Mouse (Mus musculus): Measurements from ENCODE around the gene Fras1. TPM values are rescaled to one million over a fixed set of nuclear protein-coding genes. Genes with fewer than 3 reads are reported as not detected.

Gene Fras1
- polyA plus RNA-seq, 1 experiment from 2014 or later = 12.1 TPM

DNA sequence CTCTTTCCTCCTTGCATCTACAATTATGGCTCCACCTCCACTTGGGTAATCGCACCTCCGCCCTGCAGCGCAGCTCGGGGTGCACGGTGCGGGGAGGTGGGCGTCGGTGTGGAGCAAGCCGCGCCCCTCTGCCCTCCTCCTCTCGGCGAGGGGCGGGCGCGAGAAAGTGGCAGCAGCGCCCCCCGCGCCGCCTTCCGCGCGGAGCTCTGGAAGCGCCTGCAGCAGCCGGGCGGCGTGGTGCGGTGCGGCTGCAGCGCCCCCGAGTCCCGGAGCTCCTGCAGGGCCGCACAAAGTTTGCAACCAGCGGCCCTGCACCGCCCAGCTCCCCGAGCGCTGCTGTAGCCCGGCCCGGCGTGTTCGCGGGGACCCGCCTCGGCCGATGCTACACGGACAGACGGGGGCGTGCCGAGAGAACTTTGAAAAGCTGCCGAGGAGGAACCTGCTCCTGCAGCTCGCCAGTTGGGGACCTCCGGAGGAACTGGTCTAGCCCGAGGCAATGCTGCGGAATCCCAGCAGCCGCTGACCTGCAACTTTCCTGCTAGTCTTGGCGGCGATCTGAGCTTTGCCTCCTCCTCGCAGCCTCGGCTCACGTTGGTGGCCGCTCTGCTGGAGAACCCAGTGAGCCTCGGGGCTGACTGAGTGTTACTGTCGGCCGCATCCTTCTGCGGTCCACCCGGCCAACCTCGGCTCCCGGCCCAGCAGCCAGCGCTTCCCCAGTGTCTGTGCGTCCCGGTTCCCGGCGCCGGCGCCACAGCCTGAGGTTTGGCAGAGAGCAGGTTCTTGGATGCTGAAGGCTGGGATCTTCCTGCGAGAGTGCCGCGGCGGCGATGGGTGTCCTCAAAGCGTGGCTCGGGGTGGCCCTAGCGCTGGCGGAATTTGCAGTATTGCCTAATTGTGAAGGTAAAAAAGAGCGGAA is 489 bp downstream of the Fras1 start:
- peak; percentile 82 for ATAC-seq (replicated peaks; ENCODE audit: insufficient number of reproducible peaks, insufficient read depth, low FRiP score, low read depth)
- peaks cover 26% of the 10 kb centered on the region for H3K4me1 ChIP-seq (replicated peaks)
- WGBS = under 1% methylated on average over 76 of the region's 84 CpGs
- peak overlapping the region; percentile 85 for H3K4me2 ChIP-seq
- no peaks in the 10 kb centered on the region for H3K9me3 ChIP-seq (replicated peaks)
- H3K4me3 ChIP-seq = peak overlapping the region; percentile 69
- peak overlapping the region; percentile 64 for H3K9ac ChIP-seq
- H3K27me3 ChIP-seq = no peaks in the 10 kb centered on the region
- H3K36me3 ChIP-seq = no peaks in the 10 kb centered on the region
- H3K27ac ChIP-seq = peak overlapping the region; percentile 80

DNA sequence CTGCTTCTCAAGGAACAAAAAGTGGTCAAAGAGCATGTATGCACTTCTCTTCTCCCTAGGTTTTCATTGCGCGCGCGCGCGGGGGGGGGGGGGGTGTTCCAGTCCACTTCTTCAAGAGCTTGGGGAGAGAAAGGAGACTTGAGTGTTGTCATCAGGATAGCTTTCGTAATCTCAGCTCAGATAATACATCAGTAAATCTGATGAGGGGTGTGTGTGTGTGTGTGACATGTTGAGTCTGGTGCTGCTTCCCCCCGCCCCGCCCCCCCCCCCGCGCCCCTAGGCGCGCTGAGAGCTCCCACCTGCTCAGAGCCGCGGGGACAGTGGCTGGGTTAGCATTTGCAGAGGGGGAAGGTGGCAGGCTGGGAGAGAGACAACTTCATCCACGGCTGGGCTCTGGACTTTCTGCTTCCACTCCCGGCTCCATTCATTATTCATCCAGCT is 1.7 kb downstream of the Fras1 start:
- 1% methylated on average over 14 of the region's 17 CpGs for WGBS
- Histone ChIP-seq H3K27ac (no peak overlapping the region), H3K4me3 (peak overlapping the region; percentile 69)

DNA sequence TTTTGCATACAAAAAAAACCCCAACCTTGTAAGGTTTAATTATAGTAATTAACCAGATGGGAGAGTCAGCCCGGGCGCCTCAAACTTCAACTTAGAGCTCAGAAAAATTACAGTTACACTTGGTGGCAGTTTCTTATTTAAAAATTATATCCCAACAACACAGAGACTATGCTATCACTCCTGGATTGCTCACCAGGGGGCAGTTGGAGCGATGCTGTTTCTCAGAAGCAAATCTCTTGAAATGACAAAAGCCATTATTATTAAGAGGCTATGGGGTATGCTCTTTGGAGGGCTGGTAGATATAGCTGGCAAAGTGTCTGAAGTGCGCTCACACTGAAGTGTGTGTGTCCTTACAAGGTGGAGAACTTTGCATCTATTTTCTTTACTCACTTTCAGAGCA is 2.5 kb downstream of the Fras1 start:
- WGBS = 49% methylated on average over 4 of the region's 4 CpGs
- ATAC-seq (replicated peaks; ENCODE audit: insufficient number of reproducible peaks, insufficient read depth, low FRiP score, low read depth) = no peak
- H3K9me3 ChIP-seq (replicated peaks) = no peaks in the 10 kb centered on the region
- no peaks in the 10 kb centered on the region for H3K36me3 ChIP-seq
- H3K27me3 ChIP-seq = no peaks in the 10 kb centered on the region
- no peak overlapping the region for H3K9ac ChIP-seq
- H3K27ac ChIP-seq = no peak overlapping the region
- H3K4me2 ChIP-seq = peak overlapping the region; percentile 85
- peaks cover 26% of the 10 kb centered on the region for H3K4me1 ChIP-seq (replicated peaks)
- H3K4me3 ChIP-seq = peak overlapping the region; percentile 69

More for the DNA sequence above, 1.7 kb downstream of the Fras1 start:
- Histone ChIP-seq H3K27me3 (no peaks in the 10 kb centered on the region), H3K36me3 (no peaks in the 10 kb centered on the region), H3K4me2 (peak overlapping the region; percentile 85), H3K4me1 (replicated peaks) (peaks cover 26% of the 10 kb centered on the region), H3K9ac (peak overlapping the region; percentile 64), H3K9me3 (replicated peaks) (no peaks in the 10 kb centered on the region)
- no peak for ATAC-seq (replicated peaks; ENCODE audit: insufficient number of reproducible peaks, insufficient read depth, low FRiP score, low read depth)

DNA sequence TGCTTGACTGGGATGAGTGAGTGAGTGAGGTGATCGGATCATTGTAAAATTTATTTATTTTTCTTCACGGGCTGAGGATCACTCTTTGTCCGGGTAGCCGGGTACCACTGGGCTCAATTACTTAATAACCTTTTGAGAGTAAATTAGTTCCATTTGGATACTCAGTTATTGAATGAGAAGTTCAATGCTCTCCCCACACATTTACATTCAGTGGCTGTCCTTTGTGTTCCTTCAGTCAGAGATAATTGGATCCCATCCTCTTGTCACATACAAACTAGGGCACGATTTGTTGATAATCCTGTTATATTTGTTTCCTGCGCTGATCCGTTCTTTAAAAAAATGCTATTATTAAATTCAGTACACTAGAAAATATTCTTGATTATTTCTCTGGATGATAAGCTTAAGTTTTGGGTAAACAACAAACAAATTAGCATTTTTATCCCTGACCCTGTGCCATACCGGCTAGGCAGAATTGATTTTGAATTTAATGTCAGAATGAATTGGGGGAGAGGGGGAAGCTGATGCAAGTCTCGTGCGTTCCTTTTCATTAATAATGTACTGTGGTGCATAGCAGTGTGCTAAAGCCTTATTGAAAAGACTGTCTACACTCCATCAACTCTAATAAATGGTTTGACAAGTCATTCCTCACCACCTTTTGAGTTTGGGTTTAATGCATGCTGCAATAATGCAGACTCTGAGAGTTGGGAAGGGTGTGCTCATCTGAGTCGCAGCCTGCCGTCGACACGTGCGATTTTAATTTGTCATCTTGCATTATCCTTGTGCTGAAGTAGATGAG is 12.6 kb downstream of the Fras1 start:
- no peak overlapping the region for H3K4me3 ChIP-seq
- H3K9ac ChIP-seq = no peak overlapping the region
- ATAC-seq (replicated peaks; ENCODE audit: insufficient number of reproducible peaks, insufficient read depth, low FRiP score, low read depth) = no peak
- no peaks in the 10 kb centered on the region for H3K9me3 ChIP-seq (replicated peaks)
- no peaks in the 10 kb centered on the region for H3K27me3 ChIP-seq
- no peaks in the 10 kb centered on the region for H3K36me3 ChIP-seq
- H3K27ac ChIP-seq = no peak overlapping the region
- no peak overlapping the region for H3K4me2 ChIP-seq
- no peaks in the 10 kb centered on the region for H3K4me1 ChIP-seq (replicated peaks)
- 89% methylated on average over 15 of the region's 15 CpGs for WGBS

DNA sequence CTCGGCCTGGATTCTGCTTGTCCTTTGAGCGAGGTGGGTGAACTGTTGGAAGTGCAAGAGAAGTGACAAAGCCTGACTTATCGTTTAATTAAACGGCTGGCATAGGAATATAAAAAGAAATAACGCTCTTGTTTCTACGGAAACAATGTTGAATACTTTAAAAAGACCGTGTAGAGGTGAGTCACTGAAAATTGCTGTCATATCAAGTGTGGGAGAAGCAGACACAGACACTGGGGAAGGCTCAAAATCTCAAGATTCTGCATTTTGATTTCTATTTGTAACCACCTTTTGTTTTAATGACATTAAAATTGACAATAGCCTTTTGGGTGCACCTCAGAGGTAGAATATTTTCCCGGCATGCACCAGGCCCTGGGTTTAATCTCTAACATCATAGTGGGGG is 14.6 kb downstream of the Fras1 start:
- H3K4me3 ChIP-seq = no peak overlapping the region
- no peak for ATAC-seq (replicated peaks; ENCODE audit: insufficient number of reproducible peaks, insufficient read depth, low FRiP score, low read depth)
- H3K4me1 ChIP-seq (replicated peaks) = no peaks in the 10 kb centered on the region
- no peak overlapping the region for H3K9ac ChIP-seq
- no peaks in the 10 kb centered on the region for H3K9me3 ChIP-seq (replicated peaks)
- no peaks in the 10 kb centered on the region for H3K36me3 ChIP-seq
- 91% methylated on average over 8 of the region's 8 CpGs for WGBS
- H3K27ac ChIP-seq = no peak overlapping the region
- no peak overlapping the region for H3K4me2 ChIP-seq
- H3K27me3 ChIP-seq = no peaks in the 10 kb centered on the region

DNA sequence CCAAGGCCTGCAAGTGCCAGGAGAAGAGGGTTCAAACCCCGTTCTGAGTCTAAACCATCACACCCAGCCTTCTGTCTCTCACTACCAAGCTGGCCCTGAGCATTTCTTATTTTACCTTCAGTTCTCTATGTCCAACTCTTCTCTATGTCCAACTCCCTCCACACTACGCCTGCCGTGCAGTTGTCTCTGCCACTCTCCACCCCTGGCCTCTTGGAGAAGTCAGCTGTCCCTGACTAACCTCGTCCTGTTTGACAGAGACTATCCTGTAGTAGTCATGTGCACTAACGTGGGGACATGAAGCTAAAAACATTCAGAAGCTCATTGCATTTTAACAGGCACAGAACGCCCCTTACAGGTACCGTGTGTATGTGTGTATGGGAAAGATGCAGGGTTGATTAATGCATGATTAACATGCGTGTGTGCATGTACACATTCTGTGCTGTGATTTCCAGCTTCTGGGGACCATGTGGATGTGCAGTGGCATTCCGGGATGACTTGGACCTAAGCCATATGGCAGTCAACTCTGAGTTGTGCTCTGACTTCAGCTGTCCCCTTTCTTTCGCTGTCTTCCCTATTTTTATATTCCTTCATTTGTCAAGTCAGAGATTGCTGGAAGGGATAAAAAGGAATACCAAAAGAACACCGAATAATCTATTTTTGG is 16.3 kb downstream of the Fras1 start:
- no peak overlapping the region for H3K4me2 ChIP-seq
- H3K4me3 ChIP-seq = no peak overlapping the region
- WGBS = 77% methylated on average over 11 of the region's 11 CpGs

DNA sequence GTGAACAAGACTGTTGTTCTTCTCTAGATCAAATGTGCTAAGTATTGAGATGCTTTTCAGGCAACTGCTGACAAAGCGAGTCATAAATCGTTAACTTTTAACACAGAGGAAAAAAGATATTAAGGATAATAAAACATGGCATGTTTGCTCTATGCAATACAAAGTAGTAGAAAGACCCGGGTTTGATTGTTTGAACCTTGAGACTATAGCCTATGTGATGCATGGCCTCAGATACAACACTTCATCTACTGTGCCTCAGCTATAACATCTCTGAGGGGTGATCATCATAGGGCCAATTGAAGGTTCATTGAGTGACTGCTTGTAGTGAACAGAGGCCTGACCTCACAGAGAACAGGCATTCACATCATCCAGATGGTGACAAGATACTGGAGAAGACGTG is 17.3 kb downstream of the Fras1 start:
- WGBS = 89% methylated on average over 4 of the region's 4 CpGs
- Histone ChIP-seq H3K9ac (no peak overlapping the region), H3K9me3 (replicated peaks) (no peaks in the 10 kb centered on the region), H3K27me3 (no peaks in the 10 kb centered on the region), H3K36me3 (no peaks in the 10 kb centered on the region), H3K4me1 (replicated peaks) (no peaks in the 10 kb centered on the region; the same call in 1 of the 2 replicates), H3K27ac (no peak overlapping the region), H3K4me3 (no peak overlapping the region), H3K4me2 (no peak overlapping the region)
- ATAC-seq (replicated peaks; ENCODE audit: insufficient number of reproducible peaks, insufficient read depth, low FRiP score, low read depth) = no peak

More for the DNA sequence above, 16.3 kb downstream of the Fras1 start:
- Histone ChIP-seq H3K27ac (no peak overlapping the region), H3K9ac (no peak overlapping the region), H3K36me3 (no peaks in the 10 kb centered on the region), H3K4me1 (replicated peaks) (no peaks in the 10 kb centered on the region), H3K27me3 (no peaks in the 10 kb centered on the region), H3K9me3 (replicated peaks) (no peaks in the 10 kb centered on the region)
- no peak for ATAC-seq (replicated peaks; ENCODE audit: insufficient number of reproducible peaks, insufficient read depth, low FRiP score, low read depth)

DNA sequence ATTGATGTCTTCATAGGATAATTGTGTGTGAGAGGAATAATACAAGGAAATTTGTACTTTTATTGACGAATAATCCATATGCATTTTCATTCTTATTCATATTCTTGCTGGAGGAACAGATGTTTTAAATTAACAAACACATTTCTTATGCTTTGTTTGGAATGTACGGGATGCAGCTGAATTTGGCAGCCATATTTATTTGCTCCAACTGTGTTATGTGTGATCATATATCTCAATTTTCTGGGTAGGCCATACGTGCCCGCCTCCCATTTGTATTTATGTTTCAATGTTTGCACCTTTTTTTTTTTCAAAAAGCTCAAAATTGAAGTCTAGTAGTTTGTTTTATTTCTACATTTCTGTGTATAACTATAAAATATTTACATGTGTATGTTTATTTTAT is 21.2 kb downstream of the Fras1 start:
- Histone ChIP-seq H3K4me2 (no peak overlapping the region), H3K4me1 (replicated peaks) (peaks cover 4% of the 10 kb centered on the region), H3K9ac (no peak overlapping the region), H3K27me3 (no peaks in the 10 kb centered on the region), H3K36me3 (no peaks in the 10 kb centered on the region), H3K4me3 (no peak overlapping the region), H3K27ac (no peak overlapping the region), H3K9me3 (replicated peaks) (no peaks in the 10 kb centered on the region)
- 83% methylated on average over 4 of the region's 4 CpGs for WGBS
- ATAC-seq (replicated peaks; ENCODE audit: insufficient number of reproducible peaks, insufficient read depth, low FRiP score, low read depth) = no peak

DNA sequence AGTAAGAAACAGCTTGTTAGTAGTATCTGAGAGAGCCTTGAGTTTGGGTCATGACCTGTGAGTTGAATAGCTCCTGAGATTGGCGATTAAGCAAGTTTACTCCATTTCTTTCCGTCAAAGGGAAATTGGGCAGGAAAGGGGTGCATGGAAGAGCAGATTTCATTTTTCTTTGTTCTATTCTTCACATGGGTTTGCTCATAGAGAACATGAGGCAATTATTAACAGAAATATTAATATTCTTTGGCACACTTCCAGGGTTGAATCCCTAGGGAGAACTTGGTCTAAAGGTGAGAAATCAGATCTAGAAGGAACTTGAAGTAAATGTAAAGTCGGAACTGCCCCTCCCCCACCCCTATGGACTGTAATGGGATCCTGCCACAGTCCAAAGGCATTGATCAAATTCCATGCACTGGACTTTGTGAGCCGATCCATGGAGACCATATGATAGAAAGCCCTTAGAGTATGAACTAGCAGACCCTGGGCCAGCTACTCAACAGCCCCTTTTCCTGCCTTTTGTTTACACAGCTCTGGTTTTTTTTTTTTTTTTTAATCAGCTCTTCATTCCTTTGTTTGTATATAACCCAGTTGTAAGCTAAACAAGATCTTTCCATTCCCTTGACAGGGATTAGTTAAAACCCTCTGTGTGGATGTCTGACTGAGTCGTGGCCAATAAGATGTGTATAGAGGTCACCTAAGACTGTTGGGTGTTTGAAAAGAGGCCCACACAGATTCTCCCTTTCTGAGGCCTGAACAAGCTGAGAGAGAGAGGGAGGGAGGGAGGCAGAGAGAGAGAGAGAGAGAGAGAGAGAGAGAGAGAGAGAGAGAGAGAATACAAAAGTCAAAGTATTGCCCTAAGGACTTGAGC is 22.3 kb downstream of the Fras1 start:
- no peak for ATAC-seq (replicated peaks; ENCODE audit: insufficient number of reproducible peaks, insufficient read depth, low FRiP score, low read depth)
- no peak overlapping the region for H3K27ac ChIP-seq
- H3K4me1 ChIP-seq (replicated peaks) = peaks cover 4% of the 10 kb centered on the region
- H3K36me3 ChIP-seq = no peaks in the 10 kb centered on the region
- H3K4me3 ChIP-seq = no peak overlapping the region
- no peak overlapping the region for H3K9ac ChIP-seq
- H3K9me3 ChIP-seq (replicated peaks) = no peaks in the 10 kb centered on the region
- no peak overlapping the region for H3K4me2 ChIP-seq
- H3K27me3 ChIP-seq = no peaks in the 10 kb centered on the region
- WGBS = 50% methylated on average over 5 of the region's 5 CpGs

DNA sequence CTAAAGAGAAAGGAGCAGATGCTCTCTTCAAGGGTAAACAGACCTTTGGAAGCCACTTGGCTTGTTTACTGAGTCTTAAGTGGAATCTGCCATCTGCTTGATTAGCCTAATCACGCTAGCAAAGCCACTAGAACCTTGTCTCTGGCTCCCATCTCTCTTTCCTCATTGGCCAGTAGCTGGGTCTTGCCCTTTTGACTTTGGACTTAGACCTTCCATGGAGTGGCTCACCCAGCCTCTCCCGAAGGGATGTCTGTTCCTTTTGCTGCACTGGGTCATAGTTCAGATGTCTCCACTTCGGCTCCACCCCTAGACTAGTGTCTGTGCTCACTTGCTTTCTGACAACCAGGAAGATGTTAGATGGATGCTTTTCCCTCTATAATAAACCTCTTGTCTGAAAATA is 28.8 kb downstream of the Fras1 start:
- H3K4me3 ChIP-seq = no peak overlapping the region
- ATAC-seq (replicated peaks; ENCODE audit: insufficient number of reproducible peaks, insufficient read depth, low FRiP score, low read depth) = no peak
- 78% methylated on average over 3 of the region's 3 CpGs for WGBS
- H3K9ac ChIP-seq = no peak overlapping the region
- no peaks in the 10 kb centered on the region for H3K36me3 ChIP-seq
- H3K4me1 ChIP-seq (replicated peaks) = peaks cover 3% of the 10 kb centered on the region; the same call in 1 of the 2 replicates
- H3K27ac ChIP-seq = no peak overlapping the region
- no peak overlapping the region for H3K4me2 ChIP-seq
- no peaks in the 10 kb centered on the region for H3K9me3 ChIP-seq (replicated peaks)
- H3K27me3 ChIP-seq = no peaks in the 10 kb centered on the region

All from heart, embryonic 15.5 days (tissue).